Mouse (Mus musculus): ENCODE data around the gene Dlg3. TPM values are rescaled to one million over a fixed set of nuclear protein-coding genes. Genes with fewer than 3 reads are reported as not detected.
A peak's percentile ranks its signal among the peaks of the same experiment; 100 is the strongest.

The Dlg3 gene
- total and polyA plus RNA-seq, 3 experiments, result 0.05 TPM; not detected in 2

- TF ChIP-seq CTCF (IDR thresholded peaks at IDR 0.05; ENCODE audit: low read depth, low read length) (no peak), GATA1 (IDR thresholded peaks at IDR 0.05; ENCODE audit: borderline replicate concordance, low read length) (no peak), TAL1 (conservative IDR thresholded peaks at IDR 0.05; ENCODE audit: low read depth, low read length) (no peak), POLR2AphosphoS5 (IDR thresholded peaks at IDR 0.05; ENCODE audit: insufficient replicate concordance, low read depth, low read length) (no peak), GATA2 (IDR thresholded peaks at IDR 0.05; ENCODE audit: borderline replicate concordance, low read depth, low read length) (no peak)
- no peak overlapping the region for H3K4me3 ChIP-seq (ENCODE audit: low read depth, low read length)
- ATAC-seq (ENCODE audit: extremely low read depth, insufficient number of reproducible peaks, low FRiP score, poor library complexity, severe bottlenecking), result no peak
- DNase-seq (ENCODE audit: low spot score), result no peak
- no peaks in the 10 kb centered on the region for H3K9me3 ChIP-seq (replicated peaks)
- peaks cover 3% of the 10 kb centered on the region for H3K4me1 ChIP-seq (ENCODE audit: insufficient read depth, low read depth, low read length)
- H3K27me3 ChIP-seq (ENCODE audit: insufficient read depth, low read length), result peaks cover 3% of the 10 kb centered on the region; the same call in 1 of the 2 replicates
- no peaks in the 10 kb centered on the region for H3K36me3 ChIP-seq (replicated peaks)
These were observed 6.9 kb downstream of the Dlg3 start for GRCm38 (mm10) chrX:100774341-100774811.

GRCm38 (mm10) chrX:100775405-100775804 lies 7.9 kb downstream of the Dlg3 start:
- peaks cover 3% of the 10 kb centered on the region; the same call in 1 of the 2 replicates for H3K27me3 ChIP-seq (ENCODE audit: insufficient read depth, low read length)
- no peak overlapping the region for H3K4me3 ChIP-seq (ENCODE audit: low read depth, low read length)
- TF ChIP-seq TAL1 (conservative IDR thresholded peaks at IDR 0.05; ENCODE audit: low read depth, low read length), result no peak
- TF ChIP-seq POLR2AphosphoS5 (IDR thresholded peaks at IDR 0.05; ENCODE audit: insufficient replicate concordance, low read depth, low read length), result no peak
- no peak for TF ChIP-seq GATA1 (IDR thresholded peaks at IDR 0.05; ENCODE audit: borderline replicate concordance, low read length)
- no peak for TF ChIP-seq CTCF (IDR thresholded peaks at IDR 0.05; ENCODE audit: low read depth, low read length)
- no peak for TF ChIP-seq GATA2 (IDR thresholded peaks at IDR 0.05; ENCODE audit: borderline replicate concordance, low read depth, low read length)
- H3K36me3 ChIP-seq (replicated peaks), result no peaks in the 10 kb centered on the region
- peaks cover 3% of the 10 kb centered on the region for H3K4me1 ChIP-seq (ENCODE audit: insufficient read depth, low read depth, low read length)
- no peaks in the 10 kb centered on the region for H3K9me3 ChIP-seq (replicated peaks)
- DNase-seq (ENCODE audit: low spot score) (no peak), ATAC-seq (ENCODE audit: extremely low read depth, insufficient number of reproducible peaks, low FRiP score, poor library complexity, severe bottlenecking) (no peak)

- Histone ChIP-seq H3K36me3 (replicated peaks) (no peaks in the 10 kb centered on the region), H3K4me3 (ENCODE audit: low read depth, low read length) (no peak overlapping the region), H3K27me3 (ENCODE audit: insufficient read depth, low read length) (peaks cover 3% of the 10 kb centered on the region; the same call in 1 of the 2 replicates), H3K4me1 (ENCODE audit: insufficient read depth, low read depth, low read length) (peaks cover 3% of the 10 kb centered on the region), H3K9me3 (replicated peaks) (no peaks in the 10 kb centered on the region)
- no peak for TF ChIP-seq GATA1 (IDR thresholded peaks at IDR 0.05; ENCODE audit: borderline replicate concordance, low read length)
- TF ChIP-seq CTCF (IDR thresholded peaks at IDR 0.05; ENCODE audit: low read depth, low read length), result no peak
- TF ChIP-seq POLR2AphosphoS5 (IDR thresholded peaks at IDR 0.05; ENCODE audit: insufficient replicate concordance, low read depth, low read length), result no peak
- no peak for TF ChIP-seq TAL1 (conservative IDR thresholded peaks at IDR 0.05; ENCODE audit: low read depth, low read length)
- no peak for TF ChIP-seq GATA2 (IDR thresholded peaks at IDR 0.05; ENCODE audit: borderline replicate concordance, low read depth, low read length)
- ATAC-seq (ENCODE audit: extremely low read depth, insufficient number of reproducible peaks, low FRiP score, poor library complexity, severe bottlenecking) (no peak), DNase-seq (ENCODE audit: low spot score) (peak; percentile 3)
These were observed 9.0 kb downstream of the Dlg3 start for GRCm38 (mm10) chrX:100776494-100776893.

GRCm38 (mm10) chrX:100776985-100777654 lies 9.6 kb downstream of the Dlg3 start:
- Histone ChIP-seq H3K4me1 (ENCODE audit: insufficient read depth, low read depth, low read length) (peaks cover 3% of the 10 kb centered on the region), H3K9me3 (replicated peaks) (no peaks in the 10 kb centered on the region), H3K4me3 (ENCODE audit: low read depth, low read length) (peak overlapping the region; percentile 58; the same call in 1 of the 2 replicates), H3K27me3 (ENCODE audit: insufficient read depth, low read length) (peaks cover 3% of the 10 kb centered on the region; the same call in 1 of the 2 replicates), H3K36me3 (replicated peaks) (no peaks in the 10 kb centered on the region)
- DNase-seq (ENCODE audit: low spot score) (no peak), ATAC-seq (ENCODE audit: extremely low read depth, insufficient number of reproducible peaks, low FRiP score, poor library complexity, severe bottlenecking) (no peak)
- TF ChIP-seq GATA2 (IDR thresholded peaks at IDR 0.05; ENCODE audit: borderline replicate concordance, low read depth, low read length) (no peak), CTCF (IDR thresholded peaks at IDR 0.05; ENCODE audit: low read depth, low read length) (no peak), TAL1 (conservative IDR thresholded peaks at IDR 0.05; ENCODE audit: low read depth, low read length) (no peak), GATA1 (IDR thresholded peaks at IDR 0.05; ENCODE audit: borderline replicate concordance, low read length) (no peak), POLR2AphosphoS5 (IDR thresholded peaks at IDR 0.05; ENCODE audit: insufficient replicate concordance, low read depth, low read length) (no peak)

GRCm38 (mm10) chrX:100777655-100778234 lies 10.2 kb downstream of the Dlg3 start:
- Histone ChIP-seq H3K9me3 (replicated peaks) (no peaks in the 10 kb centered on the region), H3K4me3 (ENCODE audit: low read depth, low read length) (no peak overlapping the region), H3K4me1 (ENCODE audit: insufficient read depth, low read depth, low read length) (peaks cover 3% of the 10 kb centered on the region), H3K36me3 (replicated peaks) (no peaks in the 10 kb centered on the region), H3K27me3 (ENCODE audit: insufficient read depth, low read length) (peaks cover 3% of the 10 kb centered on the region; the same call in 1 of the 2 replicates)
- ATAC-seq (ENCODE audit: extremely low read depth, insufficient number of reproducible peaks, low FRiP score, poor library complexity, severe bottlenecking) (no peak), DNase-seq (ENCODE audit: low spot score) (no peak)
- TF ChIP-seq POLR2AphosphoS5 (IDR thresholded peaks at IDR 0.05; ENCODE audit: insufficient replicate concordance, low read depth, low read length), result no peak
- TF ChIP-seq GATA1 (IDR thresholded peaks at IDR 0.05; ENCODE audit: borderline replicate concordance, low read length), result no peak
- no peak for TF ChIP-seq CTCF (IDR thresholded peaks at IDR 0.05; ENCODE audit: low read depth, low read length)

- no peak for ATAC-seq (ENCODE audit: extremely low read depth, insufficient number of reproducible peaks, low FRiP score, poor library complexity, severe bottlenecking)
These were observed 10.9 kb downstream of the Dlg3 start for GRCm38 (mm10) chrX:100778397-100778796.

More at GRCm38 (mm10) chrX:100778397-100778796, 10.9 kb downstream of the Dlg3 start:
- Histone ChIP-seq H3K9me3 (replicated peaks) (no peaks in the 10 kb centered on the region), H3K4me3 (ENCODE audit: low read depth, low read length) (no peak overlapping the region), H3K27me3 (ENCODE audit: insufficient read depth, low read length) (peaks cover 3% of the 10 kb centered on the region; the same call in 1 of the 2 replicates), H3K4me1 (ENCODE audit: insufficient read depth, low read depth, low read length) (peaks cover 3% of the 10 kb centered on the region), H3K36me3 (replicated peaks) (no peaks in the 10 kb centered on the region)
- DNase-seq (ENCODE audit: low spot score), result no peak
- no peak for TF ChIP-seq GATA1 (IDR thresholded peaks at IDR 0.05; ENCODE audit: borderline replicate concordance, low read length)
- TF ChIP-seq TAL1 (conservative IDR thresholded peaks at IDR 0.05; ENCODE audit: low read depth, low read length), result no peak
- TF ChIP-seq CTCF (IDR thresholded peaks at IDR 0.05; ENCODE audit: low read depth, low read length), result no peak
- no peak for TF ChIP-seq POLR2AphosphoS5 (IDR thresholded peaks at IDR 0.05; ENCODE audit: insufficient replicate concordance, low read depth, low read length)
- no peak for TF ChIP-seq GATA2 (IDR thresholded peaks at IDR 0.05; ENCODE audit: borderline replicate concordance, low read depth, low read length)
